Mouse (Mus musculus) heart, postnatal 25 days (tissue): ENCODE data around the gene Usf3. TPM values are rescaled to one million over a fixed set of nuclear protein-coding genes. Genes with fewer than 3 reads are reported as not detected.

ENCODE experiments used
- total RNA-seq, 2 experiments: library from RNA; stranded (reverse); gene quantifications; 2 replicates each; pipeline ENCODE4 v1.2.3; 2021

Gene Usf3
- total RNA-seq, 2 experiments from 2014 or later, result 16.4 to 20.9 TPM

Other genes with a start within 250 kb of the Usf3 start
- gene Qtrt2, start 246.4 kb upstream of the Usf3 start, total RNA-seq, result 10 to 100 TPM; 15.4 to 15.5 TPM
- under 1 TPM; 0.28 to 0.52 TPM for gene Zdhhc23, start 193.5 kb upstream of the Usf3 start, total RNA-seq
- gene Gramd1c, start 109.9 kb upstream of the Usf3 start, total RNA-seq, result under 1 TPM; 0.39 to 0.73 TPM
- gene Atp6v1a, start 33.5 kb upstream of the Usf3 start, total RNA-seq, result 10 to 100 TPM; 28.0 to 30.3 TPM
- gene Naa50, start 33.4 kb upstream of the Usf3 start, total RNA-seq, result 10 to 100 TPM; 56.0 to 60.1 TPM
- gene Sidt1, start 159.9 kb downstream of the Usf3 start, total RNA-seq, result under 1 TPM; 0.23 to 0.31 TPM
- gene Spice1, start 173.9 kb downstream of the Usf3 start, total RNA-seq, result 10 to 100 TPM in 1 of 2 experiments, 1 to 10 TPM in 1; 8.7 to 11.7 TPM
- gene Cfap44, start 221.6 kb downstream of the Usf3 start, total RNA-seq, result not detected